Mouse (Mus musculus): ENCODE results near the gene Myom3. TPM values are rescaled to one million over a fixed set of nuclear protein-coding genes. Genes with fewer than 3 reads are reported as not detected.

The Myom3 gene
- polyA plus RNA-seq, 1 experiment from 2014 or later, result 0.20 TPM

GRCm38 (mm10) chr4:135855536-135856222 lies 96.2 kb downstream of the Myom3 start, which contains the start of gene Srsf10:
TSS of gene Srsf10 (plus strand) at chr4:135855747.
- peak within 1 kb of the TSS; percentile 96 for H3K9ac ChIP-seq
- H3K27me3 ChIP-seq, result no peaks in the 10 kb centered on the region
- H3K9me3 ChIP-seq (replicated peaks), result no peaks in the 10 kb centered on the region
- peak within 1 kb of the TSS; percentile 96 for H3K27ac ChIP-seq
- H3K4me1 ChIP-seq (replicated peaks), result peaks cover 79% of the 10 kb centered on the region
- under 1% methylated on average over 60 of the region's 67 CpGs for WGBS (ENCODE audit: insufficient replicate concordance)
- H3K4me2 ChIP-seq, result peak within 1 kb of the TSS; percentile 95
- H3K36me3 ChIP-seq, result peaks cover 18% of the 10 kb centered on the region
- H3K4me3 ChIP-seq (replicated peaks), result peak within 1 kb of the TSS; percentile 93
- ATAC-seq (ENCODE audit: low read depth), result peak; percentile 86
- DNase-seq, result peak; percentile 95

GRCm38 (mm10) chr4:135856223-135857091 lies 96.9 kb downstream of the Myom3 start:
- H3K4me3 ChIP-seq (replicated peaks), result peak overlapping the region; percentile 93

GRCm38 (mm10) chr4:135857597-135858186 lies 98.2 kb downstream of the Myom3 start:
- Histone ChIP-seq H3K27ac (peak overlapping the region; percentile 96), H3K9me3 (replicated peaks) (no peaks in the 10 kb centered on the region), H3K9ac (peak overlapping the region; percentile 96), H3K4me2 (peak overlapping the region; percentile 95), H3K4me1 (replicated peaks) (peaks cover 59% of the 10 kb centered on the region), H3K4me3 (replicated peaks) (peak overlapping the region; percentile 93), H3K27me3 (no peaks in the 10 kb centered on the region), H3K36me3 (peaks cover 36% of the 10 kb centered on the region)
- WGBS (ENCODE audit: insufficient replicate concordance), result 11% methylated on average over 7 of the region's 7 CpGs
- no peak for ATAC-seq (ENCODE audit: low read depth)
- DNase-seq, result no peak

More at GRCm38 (mm10) chr4:135856223-135857091, 96.9 kb downstream of the Myom3 start:
- Histone ChIP-seq H3K36me3 (peaks cover 23% of the 10 kb centered on the region), H3K27me3 (no peaks in the 10 kb centered on the region), H3K9me3 (replicated peaks) (no peaks in the 10 kb centered on the region), H3K27ac (peak overlapping the region; percentile 96), H3K9ac (peak overlapping the region; percentile 96), H3K4me1 (replicated peaks) (peaks cover 71% of the 10 kb centered on the region), H3K4me2 (peak overlapping the region; percentile 95)
- under 1% methylated on average over 91 of the region's 91 CpGs for WGBS (ENCODE audit: insufficient replicate concordance)
- ATAC-seq (ENCODE audit: low read depth) (peak; percentile 70), DNase-seq (peak; percentile 55)

Other genes starting within 250 kb of the Myom3 start
- 0.30 and 0.45 TPM in 2 replicates for gene Grhl3, start 186.1 kb upstream of the Myom3 start, polyA plus RNA-seq (2015; fragmentation: Nextera tagmentation; extraction: Ambion mirVana)
- gene Ifnlr1, start 73.4 kb upstream of the Myom3 start, polyA plus RNA-seq (2015; fragmentation: Nextera tagmentation; extraction: Ambion mirVana), result 0.02 and 0.05 TPM in 2 replicates
- 0.23 and 0.32 TPM in 2 replicates for gene Il22ra1, start 31.5 kb upstream of the Myom3 start, polyA plus RNA-seq (2015; fragmentation: Nextera tagmentation; extraction: Ambion mirVana)
- gene Srsf10, start 96.0 kb downstream of the Myom3 start, polyA plus RNA-seq (2015; fragmentation: Nextera tagmentation; extraction: Ambion mirVana), result 119 and 147 TPM in 2 replicates
- gene Pnrc2, start 114.1 kb downstream of the Myom3 start, polyA plus RNA-seq (2015; fragmentation: Nextera tagmentation; extraction: Ambion mirVana), result 88.0 and 109 TPM in 2 replicates
- 2.5 and 3.0 TPM in 2 replicates for gene Cnr2, start 135.7 kb downstream of the Myom3 start, polyA plus RNA-seq (2015; fragmentation: Nextera tagmentation; extraction: Ambion mirVana)
- gene Fuca1, start 161.0 kb downstream of the Myom3 start, polyA plus RNA-seq (2015; fragmentation: Nextera tagmentation; extraction: Ambion mirVana), result 18.1 and 21.4 TPM in 2 replicates
- 71.9 and 73.5 TPM in 2 replicates for gene Hmgcl, start 186.7 kb downstream of the Myom3 start, polyA plus RNA-seq (2015; fragmentation: Nextera tagmentation; extraction: Ambion mirVana)
- 35.6 and 35.7 TPM in 2 replicates for gene Gale, start 204.0 kb downstream of the Myom3 start, polyA plus RNA-seq (2015; fragmentation: Nextera tagmentation; extraction: Ambion mirVana)
- 48.9 and 49.7 TPM in 2 replicates for gene Lypla2, start 212.9 kb downstream of the Myom3 start, polyA plus RNA-seq (2015; fragmentation: Nextera tagmentation; extraction: Ambion mirVana)
- gene Pithd1, start 227.5 kb downstream of the Myom3 start, polyA plus RNA-seq (2015; fragmentation: Nextera tagmentation; extraction: Ambion mirVana), result 99.8 and 111 TPM in 2 replicates

All from liver, embryonic 13.5 days (tissue).